Mouse (Mus musculus): ENCODE measurements at regions not wholly inside any gene's neighbourhood (a gene's known extent, or its start where the extent isn't known, plus 50 kb on each side); places are given as distances from the start of the nearest gene placed in this dataset.

- TF ChIP-seq CTCF (IDR thresholded peaks at IDR 0.05; ENCODE audit: borderline replicate concordance, extremely low read depth, insufficient read depth, insufficient read length), result no peak
- TF ChIP-seq POLR2A (IDR thresholded peaks at IDR 0.05; ENCODE audit: borderline replicate concordance, extremely low read depth, insufficient read depth, insufficient read length, poor library complexity, severe bottlenecking), result no peak
These were observed 73.6 kb downstream of the Gm11733 start for GRCm38 (mm10) chr11:117557474-117558381.
